Mouse (Mus musculus) thymus, postnatal 10 days (tissue): Measurements from ENCODE around the gene Ino80d.

Source experiments
- DNase-seq, 2 experiments: peaks; one replicate each; pipeline ENCODE4 v3.0.0; 2021; ENCODE audit warnings: low spot score in 2 of 2

Ino80d gene

GRCm38 (mm10) chr1:62991021-62991420 lies 123.4 kb downstream of the Ino80d start:
- DNase-seq = no peak

- no peak for DNase-seq
These were observed 126.9 kb downstream of the Ino80d start for GRCm38 (mm10) chr1:62987561-62987960.

GRCm38 (mm10) chr1:62986267-62986666 lies 128.2 kb downstream of the Ino80d start:
- DNase-seq = peak in 1 of 2 experiments; percentile 26

- peak in 1 of 2 experiments; percentile 48 for DNase-seq
These were observed 129.9 kb downstream of the Ino80d start for GRCm38 (mm10) chr1:62984566-62984965.

GRCm38 (mm10) chr1:62976742-62977141 lies 137.7 kb downstream of the Ino80d start:
- no peak for DNase-seq

GRCm38 (mm10) chr1:62966885-62967284 lies 147.6 kb downstream of the Ino80d start:
- peak in 1 of 2 experiments; percentile 41 for DNase-seq

- peak; percentile 4 to 25 for DNase-seq
These were observed 150.2 kb downstream of the Ino80d start for GRCm38 (mm10) chr1:62964291-62964690.

- no peak for DNase-seq
These were observed 157.4 kb downstream of the Ino80d start for GRCm38 (mm10) chr1:62956942-62957645.

- no peak for DNase-seq
These were observed 157.9 kb downstream of the Ino80d start for GRCm38 (mm10) chr1:62956526-62956925.

GRCm38 (mm10) chr1:62955340-62955739 lies 159.1 kb downstream of the Ino80d start:
- DNase-seq = no peak

GRCm38 (mm10) chr1:62953036-62953435 lies 161.4 kb downstream of the Ino80d start:
- no peak for DNase-seq

- DNase-seq = no peak
These were observed 162.1 kb downstream of the Ino80d start for GRCm38 (mm10) chr1:62952319-62952718.

- DNase-seq = no peak
These were observed 163.2 kb downstream of the Ino80d start for GRCm38 (mm10) chr1:62951067-62951809.

GRCm38 (mm10) chr1:62950526-62950925 lies 163.9 kb downstream of the Ino80d start:
- DNase-seq = no peak

- DNase-seq = no peak
These were observed 166.7 kb downstream of the Ino80d start for GRCm38 (mm10) chr1:62947807-62948206.

- DNase-seq = no peak
These were observed 167.5 kb downstream of the Ino80d start for GRCm38 (mm10) chr1:62946987-62947386.

- DNase-seq = no peak
These were observed 179.6 kb downstream of the Ino80d start for GRCm38 (mm10) chr1:62934752-62935329.

GRCm38 (mm10) chr1:62934100-62934513 lies 180.4 kb downstream of the Ino80d start:
- DNase-seq = no peak

- DNase-seq = no peak
These were observed 181.0 kb downstream of the Ino80d start for GRCm38 (mm10) chr1:62933288-62934099.

GRCm38 (mm10) chr1:62929477-62929876 lies 185.0 kb downstream of the Ino80d start:
- DNase-seq = peak; percentile 12 to 56

GRCm38 (mm10) chr1:62919219-62919618 lies 195.2 kb downstream of the Ino80d start:
- no peak for DNase-seq

- no peak for DNase-seq
These were observed 197.9 kb downstream of the Ino80d start for GRCm38 (mm10) chr1:62916609-62917008.
